Mouse (Mus musculus): ENCODE measurements around the gene Gm13043. TPM values are rescaled to one million over a fixed set of nuclear protein-coding genes. Genes with fewer than 3 reads are reported as not detected.

Gene Gm13043
- not detected in 2 replicates for polyA plus RNA-seq (2015; fragmentation: Nextera tagmentation; extraction: Ambion mirVana)

GRCm38 (mm10) chr4:143511043-143511442 lies at the start of gene Gm13043:
Gene Gm13043 (plus strand): TSS chr4:143511343.

GRCm38 (mm10) chr4:143535654-143536053 lies 24.5 kb downstream of the Gm13043 start, which contains the start of gene Gm13040:
Gene Gm13040 (plus strand): TSS chr4:143535954.

GRCm38 (mm10) chr4:143551400-143551799 lies 40.3 kb downstream of the Gm13043 start, which contains the start of the genes BC080695 and Gm13057:
Gene BC080695 (plus strand): TSS chr4:143551700.
Gene Gm13057 (plus strand): TSS chr4:143551709.

Other genes starting within 250 kb of the Gm13043 start
- gene Pdpn, start 211.8 kb upstream of the Gm13043 start, polyA plus RNA-seq (2015; fragmentation: Nextera tagmentation; extraction: Ambion mirVana): 153 and 177 TPM in 2 replicates
- gene Lrrc38, start 161.6 kb upstream of the Gm13043 start, polyA plus RNA-seq (2015; fragmentation: Nextera tagmentation; extraction: Ambion mirVana): 0.06 TPM in 1 of 2 replicates, not detected in the other
- gene Pramel1, start 116.9 kb upstream of the Gm13043 start, polyA plus RNA-seq (2015; fragmentation: Nextera tagmentation; extraction: Ambion mirVana): not detected in 2 replicates
- 6.9 and 9.2 TPM in 2 replicates for gene Pramef8, start 98.9 kb upstream of the Gm13043 start, polyA plus RNA-seq (2015; fragmentation: Nextera tagmentation; extraction: Ambion mirVana)
- gene Oog4, start 61.0 kb upstream of the Gm13043 start, polyA plus RNA-seq (2015; fragmentation: Nextera tagmentation; extraction: Ambion mirVana): not detected in 2 replicates
- not detected in 2 replicates for gene Gm13040, start 24.6 kb downstream of the Gm13043 start, polyA plus RNA-seq (2015; fragmentation: Nextera tagmentation; extraction: Ambion mirVana)
- gene BC080695, start 40.4 kb downstream of the Gm13043 start, polyA plus RNA-seq (2015; fragmentation: Nextera tagmentation; extraction: Ambion mirVana): not detected in 2 replicates
- not detected in 2 replicates for gene Gm13057, start 40.4 kb downstream of the Gm13043 start, polyA plus RNA-seq (2015; fragmentation: Nextera tagmentation; extraction: Ambion mirVana)
- gene Gm13083, start 103.7 kb downstream of the Gm13043 start, polyA plus RNA-seq (2015; fragmentation: Nextera tagmentation; extraction: Ambion mirVana): not detected in 2 replicates
- not detected in 2 replicates for gene Gm13088, start 145.9 kb downstream of the Gm13043 start, polyA plus RNA-seq (2015; fragmentation: Nextera tagmentation; extraction: Ambion mirVana)
- not detected in 2 replicates for gene Gm13089, start 191.4 kb downstream of the Gm13043 start, polyA plus RNA-seq (2015; fragmentation: Nextera tagmentation; extraction: Ambion mirVana)
- gene Gm13078, start 208.1 kb downstream of the Gm13043 start, polyA plus RNA-seq (2015; fragmentation: Nextera tagmentation; extraction: Ambion mirVana): not detected in 2 replicates

All from urinary bladder, postnatal 0 days (tissue).